Mouse (Mus musculus) cerebellum, postnatal 36 days (tissue): ENCODE data around the gene Card19.

Source experiments
- DNase-seq, 2 experiments: peaks; one replicate each; pipeline ENCODE4 v3.0.0; 2021 to 2022; ENCODE audit warnings: mixed read lengths in 2 of 2

Gene Card19

DNA sequence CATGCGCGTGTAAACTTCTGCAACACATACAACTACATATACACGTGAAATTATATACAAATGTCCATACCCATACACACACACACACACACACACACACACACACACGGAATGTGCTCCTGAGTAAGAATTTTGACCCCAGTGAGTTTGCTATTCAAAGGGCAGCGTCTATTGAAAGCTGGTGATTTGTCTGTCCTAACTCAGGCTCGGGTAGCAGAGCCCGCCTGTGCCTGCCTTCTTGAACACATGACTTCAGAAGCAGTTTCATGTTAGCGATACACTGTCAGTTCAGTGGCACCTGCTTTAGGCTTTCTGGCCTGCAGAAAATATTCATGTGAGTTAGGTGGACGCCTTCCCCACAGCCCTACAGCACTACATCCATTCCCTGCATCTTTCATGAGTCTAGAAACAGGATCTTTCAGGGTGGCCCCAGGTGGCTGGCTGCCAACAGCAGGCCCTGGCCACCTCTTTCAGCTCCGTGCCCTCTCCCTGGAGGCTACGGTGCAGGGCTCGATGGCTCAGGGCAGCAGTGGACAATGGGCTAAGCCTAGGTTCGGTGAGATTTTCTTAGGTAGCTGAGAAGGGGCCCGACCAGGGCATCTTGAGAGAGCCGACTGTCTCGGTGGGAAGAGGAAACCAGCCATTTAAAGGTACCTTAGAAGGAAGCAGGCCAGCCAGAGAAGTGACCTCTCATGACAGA is 23.5 kb downstream of the Card19 start:
- DNase-seq = no peak

DNA sequence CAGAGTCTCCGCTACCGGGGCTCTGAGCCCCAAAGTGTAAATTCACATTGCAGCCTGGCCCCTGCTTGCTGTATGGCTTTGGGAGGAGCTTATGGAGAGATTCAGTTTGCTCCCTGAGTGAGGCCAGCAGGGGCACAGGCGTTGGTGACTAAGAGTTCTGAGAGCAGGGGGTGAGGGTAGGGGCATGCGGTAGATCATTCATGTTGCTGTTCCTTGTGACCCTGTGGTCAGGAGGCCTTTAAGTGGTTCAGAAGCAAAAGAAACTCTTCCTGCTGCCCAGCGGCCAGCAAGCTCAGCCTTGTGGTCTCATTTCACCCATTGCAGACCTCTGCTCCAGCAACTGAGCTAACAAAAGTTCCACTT is 24.2 kb downstream of the Card19 start:
- DNase-seq = no peak

DNA sequence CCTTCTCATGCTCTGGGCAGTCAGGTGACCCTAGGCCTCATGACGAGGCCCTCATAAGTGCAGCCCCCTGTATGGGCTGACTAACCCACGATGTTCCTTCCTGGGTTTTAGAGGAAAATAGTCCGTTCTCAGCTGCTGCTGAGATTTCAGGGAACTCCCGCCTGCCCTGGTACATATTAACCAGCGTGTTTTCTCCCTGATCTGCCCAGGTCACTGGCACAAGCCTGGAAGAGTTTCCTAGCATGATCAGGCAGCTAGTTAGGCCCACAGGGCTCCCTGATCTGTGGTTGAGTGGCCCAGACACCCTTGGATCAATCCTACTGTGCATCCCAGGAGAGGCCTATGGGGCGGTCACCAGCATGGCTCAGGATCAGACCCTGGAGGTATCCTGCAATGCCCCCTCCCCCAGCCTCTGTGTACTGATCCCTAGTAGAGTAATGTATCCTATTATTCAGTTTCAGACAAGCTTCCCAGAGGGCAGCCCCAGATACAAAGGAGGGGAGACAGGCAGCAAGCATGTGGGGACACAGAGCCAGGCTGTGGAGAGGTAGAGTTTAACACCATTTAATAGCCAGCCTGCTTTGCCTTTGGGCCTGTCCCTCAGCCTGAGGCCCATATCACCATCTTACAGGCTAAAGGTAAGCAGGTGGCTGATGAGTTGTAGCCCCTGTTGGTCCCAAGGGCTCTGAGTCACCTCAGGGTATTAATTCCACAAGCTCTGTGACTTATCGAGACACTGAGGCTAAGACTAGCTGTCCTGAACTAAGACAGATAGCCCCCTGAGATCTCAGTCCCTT is 24.8 kb downstream of the Card19 start:
- no peak for DNase-seq

DNA sequence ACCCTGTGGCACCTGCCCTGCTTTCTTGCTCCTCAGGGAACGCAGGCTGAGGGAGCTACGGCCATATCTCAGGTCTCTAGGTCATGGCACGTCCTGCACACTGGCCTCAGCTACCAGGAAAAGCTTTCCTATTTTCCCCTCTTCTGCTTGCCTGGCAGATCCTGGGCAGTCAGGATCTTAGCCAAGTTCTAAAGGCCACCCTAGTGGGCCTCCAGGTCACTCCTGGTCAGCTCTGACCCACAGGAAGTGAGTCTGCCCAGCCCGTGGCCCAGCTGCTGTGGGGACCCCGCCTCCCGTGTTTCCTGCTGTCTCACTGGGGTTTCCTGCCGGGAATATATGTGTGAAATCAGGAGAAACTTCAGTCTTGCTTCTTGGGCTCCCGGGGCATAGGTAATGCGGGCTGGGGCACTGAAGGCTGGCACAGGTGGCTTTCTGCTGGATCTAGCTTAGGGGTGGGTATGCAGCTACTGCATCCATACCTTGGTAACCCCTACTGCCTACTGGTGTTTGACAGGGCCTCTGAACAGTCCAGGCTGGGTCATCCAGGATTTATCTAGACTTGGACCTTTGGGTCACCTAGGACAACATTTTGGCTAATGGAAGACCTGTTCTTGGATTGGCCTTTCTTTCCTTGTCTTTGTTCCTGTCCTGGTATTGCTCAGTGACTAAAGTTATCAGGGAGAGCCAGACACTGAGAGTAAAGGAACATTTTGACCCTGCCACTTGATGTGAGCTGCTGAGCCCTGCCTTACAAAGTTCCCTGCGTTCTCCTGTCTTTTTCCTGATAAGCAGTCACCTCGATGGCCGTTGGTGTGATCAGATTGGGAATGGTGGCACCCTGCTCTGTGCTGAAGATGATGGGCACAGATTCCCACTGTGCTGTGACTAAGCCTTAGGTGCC is 25.6 kb downstream of the Card19 start:
- DNase-seq = no peak

DNA sequence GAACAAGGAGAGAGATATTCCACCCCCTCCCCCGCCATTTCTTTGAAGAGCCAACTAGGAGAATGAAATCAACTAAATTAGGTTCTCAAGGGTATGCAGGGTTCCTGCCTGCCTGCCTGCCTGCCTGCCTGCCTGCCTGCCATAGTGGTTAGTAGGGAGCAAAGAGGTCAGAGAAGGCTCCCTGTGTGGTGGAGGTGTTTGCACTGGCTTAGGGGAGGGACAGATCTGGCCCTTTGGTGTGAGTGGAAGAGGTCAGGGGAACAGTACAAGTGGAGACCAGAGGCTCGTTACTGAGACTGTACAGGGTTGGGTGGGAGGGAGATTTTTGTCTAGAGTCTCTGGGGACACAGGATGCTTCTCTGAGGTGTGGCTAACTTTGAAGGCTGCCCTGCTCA is 26.9 kb downstream of the Card19 start:
- DNase-seq = no peak

DNA sequence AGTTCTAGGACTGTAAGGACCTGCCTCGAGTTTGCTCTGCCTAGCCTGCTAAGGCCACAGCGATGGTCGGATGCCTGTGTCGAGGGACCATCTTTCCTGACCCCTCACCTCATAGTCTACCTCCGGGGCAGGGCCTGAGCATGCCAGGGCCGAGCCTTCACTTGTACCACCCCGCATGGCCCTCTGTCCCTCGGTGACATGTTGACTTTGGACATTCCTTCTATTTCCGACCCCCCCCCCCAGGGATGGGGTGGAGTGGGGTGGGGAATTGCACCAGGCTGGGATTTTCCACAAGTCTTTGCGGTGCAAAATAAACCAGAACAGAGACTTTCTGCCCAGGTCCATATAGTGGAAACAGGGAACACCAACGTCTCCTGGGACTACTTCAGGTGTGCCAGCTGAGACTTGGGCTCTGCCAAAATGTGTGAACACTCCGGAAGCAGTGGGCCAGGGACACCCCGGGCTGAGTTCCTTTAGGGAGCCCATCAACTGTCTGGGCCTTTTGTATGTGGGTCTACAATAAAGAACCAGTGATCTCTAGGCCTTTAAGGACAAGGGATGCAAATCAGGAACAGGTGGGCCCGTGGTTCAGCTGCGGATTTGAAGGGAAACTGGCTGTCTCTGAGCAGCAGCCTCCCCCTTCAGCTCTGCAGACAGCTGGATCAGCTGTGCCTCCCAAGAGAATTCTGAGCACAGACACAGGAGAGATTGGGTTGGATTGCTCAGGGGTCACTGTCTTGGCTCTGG is 27.4 kb downstream of the Card19 start:
- no peak for DNase-seq

DNA sequence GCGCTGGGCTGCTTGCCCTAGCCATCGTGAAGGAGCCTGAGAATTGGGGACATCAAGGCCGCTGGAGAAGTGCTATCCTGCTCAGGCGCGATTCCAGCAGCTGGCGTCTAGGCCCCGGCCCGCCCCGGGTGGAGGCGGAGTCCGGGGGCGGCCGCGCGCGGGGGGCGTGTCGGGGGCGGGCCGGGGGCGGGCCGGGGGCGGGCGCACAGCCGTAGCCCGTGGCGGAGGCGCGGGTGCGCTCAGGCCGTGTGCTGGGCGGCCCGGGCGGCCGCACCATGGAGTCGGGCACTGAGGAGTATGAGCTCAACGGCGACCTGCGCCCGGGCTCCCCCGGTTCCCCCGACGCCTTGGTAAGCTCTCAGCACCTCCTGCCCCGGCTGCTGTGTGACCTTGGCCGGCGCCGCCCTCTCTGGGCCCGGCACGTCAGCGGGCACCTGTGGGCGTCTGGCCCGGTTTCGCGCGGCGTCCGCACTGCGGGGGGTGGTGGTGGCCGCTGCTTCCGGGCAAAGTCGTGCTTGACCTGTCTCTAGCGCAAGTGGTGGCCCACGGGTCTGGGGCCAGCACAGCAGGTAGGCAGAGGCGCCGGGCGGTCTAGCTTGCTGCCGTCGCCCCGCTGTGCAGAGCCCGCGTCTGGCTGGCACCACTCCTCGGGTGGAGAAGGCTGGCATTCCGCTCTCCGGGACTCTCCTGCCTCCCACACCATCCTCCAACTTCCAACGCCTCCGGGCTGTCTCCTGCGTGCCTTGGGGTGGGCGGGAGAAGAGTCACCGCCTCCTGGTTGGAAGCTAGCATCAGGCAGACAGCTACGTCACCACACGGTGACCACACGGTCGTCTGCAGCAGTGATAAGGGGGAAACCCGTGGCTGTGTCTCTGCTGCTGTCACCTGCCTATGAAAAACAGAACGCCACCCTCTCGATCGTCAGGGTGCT is 28.3 kb downstream of the Card19 start, which contains the start of gene Ninj1:
Gene Ninj1 (plus strand): TSS at position 198 of the 931 bp plus-strand sequence.
- DNase-seq = peak; percentile 67 to 79

DNA sequence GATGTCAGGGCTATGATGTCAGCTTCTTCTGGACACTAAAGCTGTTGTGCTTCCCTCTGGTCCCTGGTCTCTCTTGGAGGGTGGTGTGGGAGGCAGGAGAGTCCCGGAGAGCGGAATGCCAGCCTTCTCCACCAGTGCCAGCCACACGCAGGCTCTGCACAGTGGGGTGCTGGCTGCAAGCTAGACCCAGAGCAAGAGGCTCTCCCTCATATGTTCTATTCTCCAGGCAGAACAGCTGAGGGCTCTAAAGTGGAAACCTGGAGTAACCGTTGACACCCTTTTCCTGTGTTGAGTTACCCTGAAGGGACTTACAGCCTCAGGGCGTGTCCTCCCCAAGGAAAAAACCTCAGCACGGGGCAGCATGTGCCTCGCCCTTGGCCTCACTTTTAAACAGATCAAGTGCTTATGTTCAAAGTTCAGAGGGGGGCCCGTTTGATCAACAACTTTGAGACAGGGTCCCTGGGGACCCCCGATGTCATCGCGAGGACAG is 29.0 kb downstream of the Card19 start:
- DNase-seq = no peak

DNA sequence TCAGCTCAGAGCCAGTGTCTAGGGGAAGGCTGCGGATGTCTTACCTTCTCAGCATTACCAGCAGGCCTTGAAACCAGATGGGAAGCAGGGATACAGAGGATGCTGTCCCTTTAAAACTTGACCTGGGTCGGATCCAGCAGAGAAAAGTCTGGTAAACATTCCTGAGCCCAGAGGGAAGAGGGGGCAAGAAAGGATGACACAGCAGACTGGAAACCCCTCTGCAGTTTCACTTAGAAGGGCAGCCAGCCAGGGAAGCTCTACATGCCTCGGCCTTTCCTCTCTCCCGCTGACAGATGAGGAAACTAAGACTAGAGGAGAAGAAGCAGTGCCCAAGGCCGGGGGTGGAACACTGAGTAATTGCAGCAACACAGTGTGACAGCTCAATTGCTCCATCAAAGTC is 32.2 kb downstream of the Card19 start:
- DNase-seq = no peak

DNA sequence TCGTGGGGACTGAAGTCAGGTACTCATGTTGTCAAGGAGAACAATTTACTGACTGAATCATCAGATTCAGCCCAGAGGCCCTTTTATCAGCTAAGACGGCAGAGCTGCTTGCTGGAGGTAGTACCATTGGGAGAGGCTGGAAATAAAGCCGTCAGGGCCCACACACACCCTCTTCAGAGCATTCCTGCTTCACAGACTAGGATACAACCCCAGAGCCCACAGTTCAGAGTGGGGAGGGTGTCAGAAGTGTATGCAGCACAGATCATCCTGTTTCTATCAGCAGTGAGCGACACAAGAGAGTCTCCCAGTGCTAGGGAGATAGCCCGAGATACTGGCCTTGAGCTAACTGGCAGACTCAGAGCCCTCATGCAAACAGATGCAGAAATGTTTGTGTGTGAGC is 32.7 kb downstream of the Card19 start:
- DNase-seq = no peak

DNA sequence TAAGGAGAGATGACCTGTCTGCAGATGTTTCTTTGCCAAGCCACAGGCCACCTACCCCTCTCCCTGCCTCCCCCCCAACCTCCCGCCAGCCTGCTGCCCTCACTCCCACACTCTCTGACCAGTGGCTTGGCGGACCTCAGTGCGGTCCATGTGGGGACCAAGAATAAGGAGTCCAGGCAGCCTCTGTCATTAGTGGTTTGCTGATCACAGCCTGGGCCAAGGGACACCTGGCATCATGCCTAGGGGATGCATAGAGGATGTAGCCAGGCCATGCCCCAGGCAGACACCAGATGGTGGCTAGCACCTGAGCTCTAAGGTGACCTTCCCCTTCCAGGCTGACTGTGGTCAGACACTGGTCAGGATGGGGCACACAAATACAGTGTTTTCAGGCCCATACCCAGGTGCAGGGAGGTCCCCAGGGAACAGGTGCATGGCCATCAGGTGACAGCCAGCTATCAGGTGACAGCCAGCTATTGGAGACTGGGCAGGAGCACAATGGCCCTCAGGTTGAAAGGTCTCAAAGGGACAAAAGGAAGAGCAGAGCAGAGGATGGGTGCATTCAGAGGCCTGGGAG is 34.3 kb downstream of the Card19 start:
- DNase-seq = peak; percentile 78 to 83

DNA sequence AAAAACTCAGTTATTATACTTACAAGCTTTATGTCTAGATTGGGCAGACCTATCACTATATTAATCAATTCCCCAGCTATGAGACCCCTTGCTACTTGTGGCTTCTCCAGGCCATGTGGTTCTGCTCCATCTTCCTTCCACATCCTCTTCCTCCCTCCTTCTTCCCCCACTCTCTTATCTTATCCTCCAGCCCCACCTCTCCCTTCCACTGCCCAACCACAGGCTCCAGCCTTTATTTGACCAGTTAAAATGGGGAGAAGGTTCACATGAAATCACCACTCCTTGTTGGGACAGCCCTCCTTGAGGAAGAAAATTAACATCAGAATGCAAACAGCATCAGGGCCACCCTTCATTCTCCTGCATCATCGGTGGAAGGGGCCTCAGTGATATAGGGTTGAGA is 35.1 kb downstream of the Card19 start:
- DNase-seq = no peak

DNA sequence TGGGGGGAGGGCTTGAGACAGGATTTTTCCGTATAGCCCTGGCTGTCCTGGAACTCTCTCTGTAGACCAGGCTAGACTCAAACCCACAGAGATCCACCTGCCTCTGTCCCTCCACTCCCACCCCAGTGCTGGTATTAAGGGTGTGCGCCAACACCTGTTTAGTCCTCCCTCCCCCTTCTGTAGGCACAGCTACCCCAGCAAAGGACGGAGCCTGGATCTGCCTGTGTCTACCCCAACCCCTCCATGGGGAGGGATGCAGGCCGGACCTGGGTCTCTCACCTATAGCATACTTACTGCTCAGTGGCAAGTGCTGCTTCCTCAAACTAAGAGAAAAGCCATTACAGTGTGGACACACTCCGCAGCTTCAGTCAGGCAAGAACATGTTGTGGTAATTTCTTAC is 35.6 kb downstream of the Card19 start:
- DNase-seq = no peak

DNA sequence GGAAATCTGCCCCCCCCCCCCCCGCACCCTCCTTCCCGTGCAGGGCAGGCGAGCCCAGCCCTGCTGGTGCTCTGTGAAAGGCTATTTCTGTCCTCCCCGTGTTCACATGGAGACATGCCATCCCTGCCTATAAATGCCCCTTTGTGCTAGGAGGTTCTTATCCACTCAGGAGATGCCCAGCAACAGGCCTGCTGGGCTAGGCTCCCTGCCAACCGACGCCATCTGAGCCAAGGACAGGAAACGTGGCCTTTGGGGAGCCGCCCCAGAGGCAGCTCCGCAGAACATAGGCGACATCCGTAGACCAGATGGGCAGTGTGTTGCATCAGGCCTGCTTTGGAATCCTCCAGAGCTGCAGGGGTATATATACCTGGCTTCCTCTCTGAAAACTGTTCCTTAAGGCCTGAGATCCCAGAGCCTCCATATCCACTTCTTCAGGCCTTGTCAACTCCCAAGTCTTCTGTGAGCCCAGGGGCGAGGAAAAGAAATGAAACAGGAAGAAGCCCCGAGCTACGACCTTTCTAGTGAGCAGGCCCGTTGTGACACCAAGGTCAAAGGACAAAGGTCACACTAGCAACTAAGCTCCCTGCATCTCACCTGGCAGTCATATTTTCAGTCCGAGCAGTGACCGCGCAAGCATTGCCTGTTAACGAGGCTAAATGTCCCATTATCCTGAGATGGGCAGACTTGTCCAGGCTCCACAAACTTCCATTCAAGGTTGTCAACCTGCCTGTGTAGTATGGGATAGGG is 36.8 kb downstream of the Card19 start:
- DNase-seq = peak; percentile 91 to 92

DNA sequence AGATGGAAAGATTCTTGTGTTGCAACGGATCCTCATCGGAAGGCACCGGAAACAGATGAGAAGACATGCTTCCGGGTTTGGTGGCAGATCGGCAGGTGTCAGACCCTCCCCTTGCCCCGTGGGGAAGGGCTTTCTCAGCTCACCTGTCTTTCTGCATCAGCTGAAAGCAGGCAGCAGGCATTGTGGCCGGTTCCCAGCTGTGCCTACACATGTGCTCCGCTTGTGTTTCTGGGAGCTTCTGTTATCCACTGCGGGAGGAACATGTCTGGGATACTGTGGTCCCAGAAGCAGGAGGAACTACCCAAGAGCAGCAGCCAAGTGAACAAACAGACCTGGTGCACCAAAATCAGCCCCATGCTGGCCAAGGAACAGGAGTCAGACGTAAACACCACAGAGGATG is 40.3 kb downstream of the Card19 start:
- no peak for DNase-seq

DNA sequence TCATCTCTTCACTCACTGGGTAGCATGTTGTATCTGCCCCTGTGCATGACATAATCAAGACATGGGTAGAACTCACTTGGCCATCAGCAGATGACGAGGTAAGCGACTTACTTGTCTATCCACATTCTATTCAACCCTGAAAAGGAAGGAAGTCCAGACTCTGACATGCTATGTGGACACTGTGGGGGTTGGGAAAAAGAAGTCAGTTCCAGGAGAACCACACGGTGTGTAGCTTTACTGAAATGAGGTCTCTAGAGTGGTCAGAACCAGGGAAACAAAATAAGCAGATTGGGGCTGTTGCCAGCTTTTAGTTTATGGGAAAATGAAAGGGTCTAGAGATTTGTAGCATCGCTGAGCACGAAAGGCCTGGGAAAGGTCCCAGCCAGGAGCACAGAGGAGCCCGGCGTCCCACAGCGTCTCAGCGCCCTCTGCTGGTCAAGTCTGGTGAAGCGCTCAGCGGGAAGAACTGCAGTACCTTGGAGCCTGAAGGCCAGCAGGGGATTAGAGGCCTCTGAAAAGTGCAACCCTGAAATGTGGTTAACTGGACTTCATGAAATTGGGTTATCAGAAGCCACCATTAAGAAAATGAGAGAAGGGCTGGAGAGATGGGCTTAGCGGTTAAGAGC is 42.8 kb downstream of the Card19 start:
- DNase-seq = peak; percentile 93 to 97

DNA sequence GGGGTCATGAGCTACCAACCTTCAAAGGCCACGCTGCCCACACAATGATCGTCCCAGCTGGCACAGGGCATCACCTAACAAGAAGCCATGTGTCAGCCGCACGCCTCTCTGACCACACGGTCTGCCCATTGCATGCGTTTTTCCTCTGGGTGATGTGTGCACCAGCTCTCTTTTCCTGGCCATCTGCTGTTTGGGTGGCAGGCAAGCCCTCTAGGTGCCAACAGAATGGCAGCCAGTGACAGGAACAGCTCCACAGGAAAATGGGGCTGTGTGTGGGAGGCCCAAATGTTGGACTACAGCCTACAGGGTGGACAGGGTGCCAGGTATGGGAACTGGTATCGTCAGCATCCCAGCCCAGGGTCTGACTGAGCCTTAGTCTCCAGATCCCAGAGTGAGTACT is 43.5 kb downstream of the Card19 start:
- peak; percentile 79 to 80 for DNase-seq

DNA sequence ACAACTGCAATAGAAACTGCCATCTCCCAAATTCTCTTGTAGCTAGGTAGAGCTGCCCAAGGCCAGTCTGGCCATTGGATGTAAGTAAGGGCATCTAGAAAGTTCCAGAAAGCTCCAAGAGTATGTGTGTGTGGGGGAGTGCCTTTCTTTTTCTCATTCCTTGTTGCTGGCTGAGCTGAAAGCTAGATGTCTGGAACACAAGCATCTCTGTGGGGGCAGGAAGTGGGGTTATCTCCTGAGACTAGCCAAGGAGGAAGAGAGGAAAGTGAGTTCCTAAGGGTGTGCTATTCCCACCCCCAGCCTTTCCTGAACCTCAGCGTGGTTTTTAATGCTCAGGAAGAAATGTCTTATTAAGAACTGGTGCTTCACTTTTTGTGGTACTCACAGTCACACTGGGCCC is 44.1 kb downstream of the Card19 start:
- no peak for DNase-seq

DNA sequence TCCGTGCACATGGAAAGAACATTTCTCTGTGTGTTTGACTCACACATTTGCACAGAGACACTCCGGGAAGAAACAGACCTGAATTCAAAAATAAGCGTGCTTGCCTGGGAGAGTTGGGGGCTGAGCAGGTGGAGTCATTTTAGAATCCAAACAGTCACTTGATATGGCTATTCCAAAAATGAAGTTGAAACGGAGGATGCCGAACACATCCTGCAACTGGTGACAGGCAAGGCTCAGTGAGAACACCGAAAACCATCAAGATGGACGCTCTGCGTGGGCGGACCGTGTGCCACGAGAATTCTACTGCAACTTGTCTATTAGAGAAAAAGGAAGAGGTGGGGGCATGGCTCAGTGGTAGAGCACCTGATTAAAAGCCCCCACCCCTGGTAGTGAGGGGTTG is 45.2 kb downstream of the Card19 start:
- DNase-seq = no peak
